Mouse (Mus musculus) spleen, adult 2 months (tissue): ENCODE results near the gene Smim7.

Source experiments
- CTCF ChIP-seq: fragments of 200-500 bp; IDR thresholded peaks from 2 replicates; pipeline ENCODE4 v1.5.1; 2011; ENCODE audit warnings: mild to moderate bottlenecking, inconsistent platforms; ENCODE audit not compliant: insufficient read depth, insufficient read length, insufficient replicate concordance; ENCODE audit errors: extremely low read depth
- POLR2A ChIP-seq: fragments of 200-500 bp; IDR thresholded peaks from 2 replicates; pipeline ENCODE4 v1.6.1; 2011; ENCODE audit warnings: low read depth, low read length, inconsistent platforms

GRCm38 (mm10) chr8:72561111-72561689 lies 9.7 kb downstream of the Smim7 start:
- no peak for TF ChIP-seq CTCF
- no peak for TF ChIP-seq POLR2A
